Mouse (Mus musculus): Measurements from ENCODE around the gene Hspa1a.

DNA sequence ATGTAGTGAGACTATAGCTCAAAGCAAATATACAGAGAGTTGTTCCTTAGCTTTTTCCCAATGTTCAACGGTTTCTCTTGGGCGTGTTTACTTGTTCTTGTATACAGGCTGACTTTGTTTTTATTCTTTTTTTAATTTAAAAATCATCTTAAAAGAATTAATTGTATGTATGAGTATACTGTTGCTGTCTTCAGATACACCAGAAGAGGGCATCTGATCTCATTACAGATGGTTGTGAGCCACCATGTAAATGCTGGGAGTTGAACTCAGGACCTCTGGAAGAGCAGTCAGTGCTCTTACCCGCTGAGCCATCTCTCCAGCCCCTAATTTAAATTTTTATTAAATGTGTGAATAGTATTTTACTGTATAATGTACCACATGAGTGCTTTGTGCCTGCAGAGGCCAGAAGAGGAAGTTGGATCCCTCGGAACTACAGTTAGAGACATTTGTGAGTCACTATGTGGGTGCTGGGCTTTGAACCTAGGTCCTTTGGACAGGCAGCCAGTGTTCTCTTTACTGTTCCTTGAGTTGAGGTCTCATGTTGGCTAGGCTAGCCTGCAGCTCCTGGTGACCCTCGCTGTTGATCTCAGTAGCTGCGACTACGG is 35.5 kb upstream of the Hspa1a start:
- TF ChIP-seq POLR2A (IDR thresholded peaks at IDR 0.05; ENCODE audit: insufficient read depth, low read depth, low read length): no peak
- no peak for TF ChIP-seq CTCF (IDR thresholded peaks at IDR 0.05; ENCODE audit: insufficient read depth, low read depth, low read length)

All from olfactory bulb, adult 2 months (tissue).